Comparison of ENCODE assay signal across 8 mouse cellular contexts in the genomic region with DNA sequence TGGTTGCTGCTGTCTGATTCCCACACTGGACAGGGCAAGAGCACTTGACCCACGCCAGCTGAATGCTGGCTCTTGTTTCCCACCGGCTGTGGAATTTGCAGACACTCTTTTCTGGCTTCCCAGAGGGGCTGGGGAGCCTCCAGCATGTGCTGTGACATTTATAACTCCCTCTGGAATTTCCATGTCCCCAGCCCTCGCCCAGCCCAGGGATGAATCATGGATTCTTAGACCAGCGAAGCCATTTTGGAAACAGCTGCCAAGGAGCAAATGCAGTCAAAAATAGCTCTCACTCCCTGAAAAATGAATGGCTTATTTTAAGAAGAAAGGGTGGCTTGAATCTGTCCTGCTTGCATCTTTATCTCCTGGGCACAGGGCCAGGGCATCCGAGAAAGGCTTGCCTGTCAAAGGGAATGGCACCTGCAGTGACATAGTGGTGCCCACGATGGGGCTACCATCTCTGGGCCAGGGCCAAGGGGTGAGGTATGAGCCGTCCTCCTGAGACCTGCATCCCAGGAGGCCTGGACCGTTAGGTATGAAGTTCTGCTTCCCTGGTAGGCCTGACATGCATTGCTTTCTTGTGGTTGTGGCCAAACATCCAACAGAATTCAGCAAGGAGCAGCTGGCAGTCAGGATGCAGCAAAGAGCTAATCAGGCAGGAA.
DNase-seq lines count a peak whose midpoint lies in the region; ATAC-seq lines count a peak whose summit lies in the region.

No protein-coding gene starts in this region.

- H3K9ac ChIP-seq in liver, embryonic 11.5 days (ENCODE audit: low read depth, low read length): no peak overlapping the region
- H3K9ac ChIP-seq in forebrain, embryonic 12.5 days: no peak overlapping the region
- H3K9ac ChIP-seq in heart, embryonic 12.5 days: no peak overlapping the region

- no peak overlapping the region for H3K4me2 ChIP-seq in liver, embryonic 11.5 days
- no peak overlapping the region for H3K4me2 ChIP-seq in forebrain, embryonic 12.5 days
- no peak overlapping the region for H3K4me2 ChIP-seq in heart, embryonic 12.5 days

- no peaks in the 10 kb centered on the region for H3K27me3 ChIP-seq in liver, embryonic 11.5 days (replicated peaks; ENCODE audit: control insufficient read depth, insufficient read depth, low read length)
- no peaks in the 10 kb centered on the region for H3K27me3 ChIP-seq in forebrain, embryonic 12.5 days
- H3K27me3 ChIP-seq in heart, embryonic 12.5 days (replicated peaks): no peaks in the 10 kb centered on the region

- no peak overlapping the region for H3K27ac ChIP-seq in liver, embryonic 11.5 days (ENCODE audit: low read depth, low read length)
- H3K27ac ChIP-seq in forebrain, embryonic 12.5 days: 0 out of 2 replicates have a peak overlapping the region, but pooled peaks have one; percentile 13
- H3K27ac ChIP-seq in heart, embryonic 12.5 days (ENCODE audit: poor library complexity, severe bottlenecking): peak overlapping the region; percentile 92

- 71% methylated on average over 8 of the region's 8 CpGs for WGBS in liver, embryonic 11.5 days
- WGBS in forebrain, embryonic 12.5 days: 80% methylated on average over 8 of the region's 8 CpGs
- 15% methylated on average over 8 of the region's 8 CpGs for WGBS in heart, embryonic 12.5 days

- H3K9me3 ChIP-seq in liver, embryonic 11.5 days (ENCODE audit: control insufficient read depth, low read length): no peaks in the 10 kb centered on the region
- H3K9me3 ChIP-seq in forebrain, embryonic 12.5 days: no peaks in the 10 kb centered on the region
- H3K9me3 ChIP-seq in heart, embryonic 12.5 days (replicated peaks): no peaks in the 10 kb centered on the region

- H3K4me3 ChIP-seq in liver, embryonic 11.5 days (ENCODE audit: low read depth, low read length): no peak overlapping the region
- H3K4me3 ChIP-seq in forebrain, embryonic 12.5 days (replicated peaks): no peak overlapping the region
- no peak overlapping the region for H3K4me3 ChIP-seq in heart, embryonic 12.5 days

- no peak for ATAC-seq in liver, embryonic 11.5 days (replicated peaks; ENCODE audit: low FRiP score)
- no peak for ATAC-seq in forebrain, embryonic 12.5 days (ENCODE audit: low FRiP score)
- 0 out of 2 replicates have a peak, but pooled peaks have one; percentile 27 for ATAC-seq in heart, embryonic 12.5 days (ENCODE audit: insufficient number of reproducible peaks, low FRiP score)

- no peaks in the 10 kb centered on the region for H3K36me3 ChIP-seq in liver, embryonic 11.5 days (ENCODE audit: control insufficient read depth, insufficient read depth, low read length)
- no peaks in the 10 kb centered on the region for H3K36me3 ChIP-seq in forebrain, embryonic 12.5 days (replicated peaks)
- no peaks in the 10 kb centered on the region for H3K36me3 ChIP-seq in heart, embryonic 12.5 days

- peak; percentile 17 for DNase-seq in liver
- DNase-seq in liver, embryonic 11.5 days (ENCODE audit: low spot score): no peak
- DNase-seq in layer of hippocampus, adult 18-20 months (ENCODE audit: low spot score in 2 of 2): peak; percentile 25 to 44
- DNase-seq in lung, postnatal 36 days: peak; percentile 59
- no peak for DNase-seq in c-Kit-positive CD71-positive TER-119-positive erythroid progenitor cells, embryonic 14.5 days (ENCODE audit: low spot score)
- DNase-seq in retina, postnatal 1 day: no peak

- no peaks in the 10 kb centered on the region for H3K4me1 ChIP-seq in liver, embryonic 11.5 days (replicated peaks; ENCODE audit: control insufficient read depth, insufficient read depth, low read length)
- peaks cover 14% of the 10 kb centered on the region for H3K4me1 ChIP-seq in forebrain, embryonic 12.5 days
- peaks cover 50% of the 10 kb centered on the region for H3K4me1 ChIP-seq in heart, embryonic 12.5 days (replicated peaks)

Comparison
In these comparisons a context has a peak if more than half of its experiments do, and no peak if none do; other contexts are left out.
1. DNase-seq: peak in liver (single experiment), layer of hippocampus, adult 18-20 months (2 of 2) and lung, postnatal 36 days (single experiment); none in liver, embryonic 11.5 days (single experiment), c-Kit-positive CD71-positive TER-119-positive erythroid progenitor cells, embryonic 14.5 days (single experiment) and retina, postnatal 1 day (single experiment).